Mouse (Mus musculus) lung, postnatal 0 days (tissue): ENCODE data around the gene Wwtr1. TPM values are rescaled to one million over a fixed set of nuclear protein-coding genes. Genes with fewer than 3 reads are reported as not detected.
A peak's percentile ranks its signal among the peaks of the same experiment; 100 is the strongest.

Experiments used
- ATAC-seq: fragments of 200-750 bp; cut with Nextera tagmentation; 2 replicates; pipeline ENCODE4 v1.8.0; 2017; ENCODE audit warnings: moderate library complexity
- DNase-seq: peaks from one replicate; pipeline ENCODE4 v3.0.0-alpha.2; 2016; ENCODE audit warnings: low spot score
- H3K27ac ChIP-seq: fragments of 300-500 bp; sonication (generic); 2 replicates; pipeline ENCODE4 v1.5.1; 2014; ENCODE audit warnings: antibody characterized with exemption, mild to moderate bottlenecking, low read length, mixed read lengths
- H3K27me3 ChIP-seq: fragments of 300-500 bp; sonication (generic); replicated peaks from 2 replicates; pipeline ENCODE4 v1.6.1; 2014; ENCODE audit warnings: low read length, mixed read lengths; ENCODE audit not compliant: insufficient read depth
- H3K36me3 ChIP-seq: fragments of 300-500 bp; sonication (generic); 2 replicates; pipeline ENCODE4 v1.6.1; 2014; ENCODE audit warnings: low read length, mixed read lengths; ENCODE audit not compliant: insufficient read depth
- H3K4me1 ChIP-seq: fragments of 300-500 bp; sonication (generic); 2 replicates; pipeline ENCODE4 v1.6.1; 2014; ENCODE audit warnings: antibody characterized with exemption, low read depth, low read length, mixed read lengths; ENCODE audit not compliant: insufficient read depth
- H3K4me2 ChIP-seq: fragments of 300-500 bp; sonication (generic); replicated peaks from 2 replicates; pipeline ENCODE4 v1.6.1; 2014; ENCODE audit warnings: low read depth, mild to moderate bottlenecking, low read length, moderate library complexity, mixed read lengths
- H3K4me3 ChIP-seq: fragments of 300-500 bp; sonication (generic); 2 replicates; pipeline ENCODE4 v1.5.1; 2014; ENCODE audit warnings: low read depth, low read length
- H3K9ac ChIP-seq: fragments of 300-500 bp; sonication (generic); replicated peaks from 2 replicates; pipeline ENCODE4 v1.6.1; 2014; ENCODE audit warnings: low read depth, mild to moderate bottlenecking
- H3K9me3 ChIP-seq: fragments of 300-500 bp; sonication (generic); 2 replicates; pipeline ENCODE4 v1.6.1; 2016; ENCODE audit warnings: low read length, mixed read lengths
- CTCF ChIP-seq: IDR thresholded peaks from 2 replicates; pipeline ENCODE4 v1.5.1; 2016; ENCODE audit warnings: antibody characterized with exemption, mild to moderate bottlenecking
- EP300 ChIP-seq: IDR thresholded peaks from 2 replicates; pipeline ENCODE4 v1.6.1; 2016; ENCODE audit warnings: antibody characterized with exemption, mild to moderate bottlenecking, control low read depth
- WGBS: fragments of 180-500 bp; shearing (Covaris S2); extraction: QIAGEN DNeasy Blood & Tissue Kit; methylation state at CpG from one replicate; pipeline ENCODE4 v1.1.7; 2014; 5-methylcytosine and 5-hydroxymethylcytosine counted together
- polyA plus RNA-seq: library from polyadenylated mRNA; unstranded; fragments of >200 nt; fragmentation: Nextera tagmentation; extraction: Ambion mirVana; gene quantifications from 2 replicates; pipeline ENCODE4 v1.2.1, GENCODE M21; 2015

Wwtr1 gene
- polyA plus RNA-seq, 1 experiment from 2014 or later: 53.6 TPM

GRCm38 (mm10) chr3:57580426-57581195 lies 4.9 kb upstream of the Wwtr1 start:
- Histone ChIP-seq H3K4me3 (no peak overlapping the region), H3K27ac (no peak overlapping the region), H3K27me3 (no peaks in the 10 kb centered on the region), H3K36me3 (no peaks in the 10 kb centered on the region), H3K9ac (no peak overlapping the region), H3K4me1 (no peaks in the 10 kb centered on the region), H3K4me2 (no peak overlapping the region), H3K9me3 (no peaks in the 10 kb centered on the region)
- no peak for ATAC-seq
- 85% methylated on average over 10 of the region's 10 CpGs for WGBS
- TF ChIP-seq EP300 (no peak), CTCF (no peak)
- no peak for DNase-seq

DNA sequence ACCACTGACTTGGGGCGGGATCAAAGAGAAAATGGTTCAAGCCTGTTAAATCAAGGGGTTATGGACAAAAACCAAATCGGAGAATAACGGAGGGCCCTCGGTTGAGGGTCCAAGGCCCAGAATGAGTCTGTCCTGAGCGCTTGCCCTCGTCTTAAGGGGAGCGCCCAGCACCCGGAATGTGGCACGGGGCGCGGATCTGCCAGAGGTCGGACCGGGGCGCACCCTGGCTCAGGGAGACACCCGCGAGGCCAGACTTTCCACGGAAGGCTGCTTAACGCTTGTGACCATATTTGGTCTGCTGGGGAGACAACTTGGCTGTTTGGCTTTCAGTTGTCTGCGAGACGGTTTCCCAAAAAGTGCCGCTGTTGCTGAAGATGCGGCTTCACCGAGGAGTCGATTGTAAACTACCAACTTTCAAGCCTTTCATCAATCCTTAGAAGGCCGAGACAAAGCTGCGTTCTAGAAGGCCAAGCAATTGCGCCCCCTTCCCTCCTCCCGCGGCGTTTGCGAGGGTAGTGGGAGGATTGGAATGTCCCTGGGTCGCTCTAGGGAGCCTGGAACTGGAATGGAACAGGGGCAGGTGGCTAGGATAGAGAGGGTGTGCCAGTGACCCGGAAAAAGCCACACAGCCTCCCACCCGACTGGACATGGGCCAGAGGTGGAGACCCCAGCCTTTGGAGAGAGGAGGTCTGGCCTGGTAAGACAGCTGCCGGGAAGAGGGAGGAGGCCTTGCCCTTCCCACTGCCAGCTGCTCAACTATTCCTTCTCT lies 530 bp upstream of the Wwtr1 start:
- no peaks in the 10 kb centered on the region for H3K27me3 ChIP-seq
- H3K4me3 ChIP-seq: peak overlapping the region; percentile 97
- peak; percentile 73 for ATAC-seq
- H3K4me1 ChIP-seq: peaks cover 11% of the 10 kb centered on the region; the same call in 1 of the 2 replicates
- H3K36me3 ChIP-seq: no peaks in the 10 kb centered on the region
- WGBS: 2% methylated on average over 35 of the region's 35 CpGs
- peak; percentile 71 for TF ChIP-seq CTCF
- peak; percentile 46 for TF ChIP-seq EP300
- peak overlapping the region; percentile 94 for H3K9ac ChIP-seq
- no peaks in the 10 kb centered on the region for H3K9me3 ChIP-seq
- peak overlapping the region; percentile 99 for H3K27ac ChIP-seq
- H3K4me2 ChIP-seq: peak overlapping the region; percentile 72
- DNase-seq: peak; percentile 88

GRCm38 (mm10) chr3:57574885-57575659 lies 638 bp downstream of the Wwtr1 start:
- WGBS: under 1% methylated on average over 53 of the region's 59 CpGs
- Histone ChIP-seq H3K4me3 (peak overlapping the region; percentile 97), H3K27me3 (no peaks in the 10 kb centered on the region), H3K4me2 (peak overlapping the region; percentile 72), H3K9me3 (no peaks in the 10 kb centered on the region), H3K36me3 (no peaks in the 10 kb centered on the region), H3K9ac (peak overlapping the region; percentile 94), H3K4me1 (peaks cover 11% of the 10 kb centered on the region; the same call in 1 of the 2 replicates), H3K27ac (peak overlapping the region; percentile 99)
- TF ChIP-seq CTCF (peak; percentile 35), EP300 (no peak)
- DNase-seq: peak; percentile 62
- ATAC-seq: peak; percentile 25

DNA sequence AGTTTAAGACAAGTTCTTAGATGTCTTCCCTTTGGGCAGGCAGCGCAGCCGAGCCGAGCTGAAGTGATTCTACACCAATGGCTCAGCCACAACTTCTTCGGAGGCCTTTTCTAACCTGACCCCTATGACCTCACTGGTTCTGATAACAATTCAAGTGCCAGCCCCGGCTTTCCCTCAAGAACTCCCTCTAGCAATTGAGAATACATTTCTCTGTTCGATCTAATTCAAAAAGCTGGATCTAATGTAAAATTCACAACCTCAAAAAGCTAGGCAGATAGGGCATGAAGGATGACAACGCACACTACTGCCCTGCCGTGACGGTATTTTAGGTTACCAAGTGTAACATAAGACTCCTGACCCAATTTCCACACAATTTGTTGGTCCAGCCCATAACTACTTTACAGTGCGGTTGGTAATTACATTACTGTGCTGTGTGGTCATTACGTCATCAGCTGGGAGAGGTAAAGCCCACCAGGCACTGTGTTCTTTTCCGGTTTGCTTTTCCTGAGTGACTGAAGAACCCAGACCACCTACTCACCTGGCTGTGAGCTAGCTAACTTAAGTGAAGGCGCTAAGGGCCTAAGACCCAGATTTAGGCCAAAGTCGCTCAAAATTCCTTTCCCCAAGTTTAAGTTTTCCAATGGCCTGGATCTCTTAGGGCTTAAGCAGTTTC lies 1.7 kb downstream of the Wwtr1 start:
- ATAC-seq: no peak
- Histone ChIP-seq H3K4me1 (peaks cover 11% of the 10 kb centered on the region; the same call in 1 of the 2 replicates), H3K27ac (peak overlapping the region; percentile 99), H3K27me3 (no peaks in the 10 kb centered on the region), H3K4me3 (peak overlapping the region; percentile 97), H3K9me3 (no peaks in the 10 kb centered on the region), H3K36me3 (no peaks in the 10 kb centered on the region), H3K4me2 (peak overlapping the region; percentile 72), H3K9ac (peak overlapping the region; percentile 94)
- 15% methylated on average over 14 of the region's 14 CpGs for WGBS
- TF ChIP-seq EP300 (no peak), CTCF (no peak)
- peak; percentile 79 for DNase-seq

- H3K27me3 ChIP-seq: no peaks in the 10 kb centered on the region
- DNase-seq (peak; percentile 23), ATAC-seq (no peak)
- no peaks in the 10 kb centered on the region for H3K9me3 ChIP-seq
- H3K4me1 ChIP-seq: peaks cover 11% of the 10 kb centered on the region; the same call in 1 of the 2 replicates
- H3K4me2 ChIP-seq: peak overlapping the region; percentile 72
- H3K27ac ChIP-seq: peak overlapping the region; percentile 14; the same call in 1 of the 2 replicates
- no peaks in the 10 kb centered on the region for H3K36me3 ChIP-seq
- H3K9ac ChIP-seq: no peak overlapping the region; the same call in 1 of the 2 replicates
- TF ChIP-seq EP300: no peak
- TF ChIP-seq CTCF: no peak
- H3K4me3 ChIP-seq: peak overlapping the region; percentile 97; the same call in 1 of the 2 replicates
- whole genome bisulfite sequencing: 28% methylated on average over 6 of the region's 6 CpGs
Measured at GRCm38 (mm10) chr3:57572331-57572975, 3.3 kb downstream of the Wwtr1 start.
